Mouse (Mus musculus) activated CD4-positive, CD25-positive, alpha-beta regulatory T cell, adult 4 months (primary cell): ENCODE results near the gene Klk15. TPM values are rescaled to one million over a fixed set of nuclear protein-coding genes. Genes with fewer than 3 reads are reported as not detected.

ENCODE experiments used
- ATAC-seq: one replicate; pipeline ENCODE4 v1.8.0; 2017
- polyA plus RNA-seq, 2 experiments: library from polyadenylated mRNA; unstranded; fragments of 100-300 nt; shearing (Covaris generic); gene quantifications; one replicate each; pipeline ENCODE4 v1.2.1; 2017

Klk15 gene
- polyA plus RNA-seq, 2 experiments from 2014 or later, result not detected

DNA sequence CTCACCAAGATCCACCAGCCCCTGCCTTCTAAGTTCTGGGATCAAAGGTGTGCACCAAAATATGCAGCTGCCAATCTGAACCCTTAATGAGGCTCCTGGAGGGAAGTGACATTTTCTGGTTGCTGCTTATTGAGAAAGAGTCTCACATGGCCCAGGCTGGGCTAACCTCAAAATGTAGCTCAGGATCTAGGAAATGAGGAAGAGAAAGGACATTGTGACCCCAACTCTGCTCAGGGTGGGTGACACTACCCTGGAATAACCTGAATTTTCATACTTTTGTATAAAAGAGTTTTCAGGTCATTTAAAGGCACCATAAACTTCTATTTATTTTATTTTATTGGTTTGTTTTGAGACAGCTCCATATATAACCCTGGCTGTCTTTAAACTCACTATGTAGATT, 52.1 kb downstream of the Klk15 start:
- no peak for ATAC-seq

Other genes with a start within 250 kb of the Klk15 start
- gene Klk14, start 243.3 kb upstream of the Klk15 start, polyA plus RNA-seq, result not detected
- gene Klk13, start 221.2 kb upstream of the Klk15 start, polyA plus RNA-seq, result not detected
- gene Klk12, start 164.8 kb upstream of the Klk15 start, polyA plus RNA-seq, result not detected
- gene Klk11, start 159.1 kb upstream of the Klk15 start, polyA plus RNA-seq, result under 1 TPM in 1 of 2 experiments, not detected in 1; 0.36 TPM
- gene Klk10, start 152.7 kb upstream of the Klk15 start, polyA plus RNA-seq, result under 1 TPM in 1 of 2 experiments, not detected in 1; 0.32 TPM
- gene Klk9, start 141.8 kb upstream of the Klk15 start, polyA plus RNA-seq, result not detected
- gene Klk8, start 136.2 kb upstream of the Klk15 start, polyA plus RNA-seq, result 100 to 1,000 TPM; 179 to 197 TPM
- not detected for gene Klk7, start 122.4 kb upstream of the Klk15 start, polyA plus RNA-seq
- gene Klk6, start 109.2 kb upstream of the Klk15 start, polyA plus RNA-seq, result not detected
- gene Klk5, start 91.8 kb upstream of the Klk15 start, polyA plus RNA-seq, result not detected
- not detected for gene Klk4, start 52.6 kb upstream of the Klk15 start, polyA plus RNA-seq
- gene Klk1b8, start 16.9 kb downstream of the Klk15 start, polyA plus RNA-seq, result not detected
- gene Klk1b1, start 33.0 kb downstream of the Klk15 start, polyA plus RNA-seq, result not detected
- not detected for gene Klk1b9, start 42.3 kb downstream of the Klk15 start, polyA plus RNA-seq
- gene Klk1b11, start 62.1 kb downstream of the Klk15 start, polyA plus RNA-seq, result not detected
- gene Klk1b26, start 78.4 kb downstream of the Klk15 start, polyA plus RNA-seq, result not detected
- 1 to 10 TPM; 1.2 to 3.9 TPM for gene Klk1b27, start 118.5 kb downstream of the Klk15 start, polyA plus RNA-seq
- not detected for gene Klk1b21, start 168.6 kb downstream of the Klk15 start, polyA plus RNA-seq
- gene Klk1b22, start 178.9 kb downstream of the Klk15 start, polyA plus RNA-seq, result not detected
- gene Klk1b16, start 203.0 kb downstream of the Klk15 start, polyA plus RNA-seq, result not detected